Mouse (Mus musculus) liver, embryonic 14.5 days (tissue): Measurements from ENCODE around the gene Scml4.

Experiments used
- CTCF ChIP-seq: IDR thresholded peaks from 2 replicates; pipeline ENCODE4 v1.5.1; 2016; ENCODE audit warnings: antibody characterized with exemption, low read depth, control low read depth
- EP300 ChIP-seq: IDR thresholded peaks from 2 replicates; pipeline ENCODE4 v1.6.1; 2016; ENCODE audit warnings: antibody characterized with exemption, low read depth

DNA sequence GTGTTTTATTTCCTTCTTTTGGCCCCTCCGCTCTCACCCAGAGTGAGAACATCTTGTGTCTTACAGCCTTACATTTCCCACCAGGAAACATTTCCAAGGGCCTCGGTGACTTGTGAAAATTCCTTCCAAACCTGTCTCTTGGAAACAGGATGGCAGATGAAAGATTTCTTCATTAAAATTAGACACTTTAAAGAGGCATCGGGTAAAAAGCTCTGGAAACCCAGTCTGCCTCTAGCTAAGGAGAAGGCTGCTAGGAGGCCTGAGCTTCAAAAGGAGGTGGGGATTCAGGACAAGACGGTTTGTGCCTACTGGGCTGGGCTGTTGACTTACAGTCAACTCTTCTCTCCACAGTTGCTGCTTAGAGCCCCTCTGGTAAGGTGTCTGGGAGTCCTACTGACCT, 113.4 kb downstream of the Scml4 start:
- TF ChIP-seq EP300 (no peak), CTCF (no peak)
